Mouse (Mus musculus) testis, postnatal 14 days (tissue): Measurements from ENCODE around the gene Esr1.

Source experiments
- DNase-seq: peaks from one replicate; pipeline ENCODE4 v3.0.0; 2021; ENCODE audit warnings: low spot score

Esr1 gene

DNA sequence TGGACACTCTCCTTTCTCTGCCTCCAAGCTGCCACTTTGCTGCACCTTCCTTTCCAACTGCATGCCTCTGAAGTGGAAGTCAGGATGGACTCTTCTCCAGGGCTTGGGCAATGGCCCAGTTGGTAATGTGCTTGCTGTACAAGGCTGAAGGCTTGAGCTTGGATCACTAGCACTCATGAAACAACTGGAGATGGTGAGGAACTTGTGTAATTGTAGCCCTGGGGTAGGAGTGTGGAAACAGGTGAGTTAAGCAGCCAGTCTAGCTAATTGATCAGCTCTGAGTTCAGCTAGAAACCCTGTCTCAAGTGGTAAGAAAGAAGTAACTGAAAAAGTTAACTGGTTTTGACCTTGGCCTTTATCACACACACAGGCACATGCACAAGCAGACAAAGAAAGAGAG is 229.6 kb downstream of the Esr1 start:
- DNase-seq, result no peak

- DNase-seq, result no peak
Measured at GRCm38 (mm10) chr10:4847523-4847922, 236.1 kb downstream of the Esr1 start.

DNA sequence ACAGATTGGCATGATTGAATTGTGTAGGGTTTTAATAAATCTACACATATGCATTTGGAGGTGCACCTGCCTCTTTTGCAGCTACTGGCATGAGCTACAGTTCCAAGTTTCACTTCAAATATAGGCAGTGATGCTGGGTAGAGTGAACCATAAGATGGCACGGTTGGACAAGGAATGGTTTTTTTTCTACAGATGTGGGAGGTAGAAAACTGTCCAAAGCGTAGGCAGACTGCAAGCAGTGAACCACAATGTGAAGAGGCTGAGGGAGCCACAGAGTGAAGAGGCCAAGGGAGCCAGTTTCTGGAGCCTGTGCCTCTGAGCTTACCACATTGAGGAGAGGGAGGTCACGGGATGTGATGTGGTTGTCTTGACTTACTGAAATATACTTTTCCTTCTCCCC is 238.5 kb downstream of the Esr1 start:
- DNase-seq, result no peak

GRCm38 (mm10) chr10:4875076-4875737 is 263.8 kb downstream of the Esr1 start:
- no peak for DNase-seq

DNA sequence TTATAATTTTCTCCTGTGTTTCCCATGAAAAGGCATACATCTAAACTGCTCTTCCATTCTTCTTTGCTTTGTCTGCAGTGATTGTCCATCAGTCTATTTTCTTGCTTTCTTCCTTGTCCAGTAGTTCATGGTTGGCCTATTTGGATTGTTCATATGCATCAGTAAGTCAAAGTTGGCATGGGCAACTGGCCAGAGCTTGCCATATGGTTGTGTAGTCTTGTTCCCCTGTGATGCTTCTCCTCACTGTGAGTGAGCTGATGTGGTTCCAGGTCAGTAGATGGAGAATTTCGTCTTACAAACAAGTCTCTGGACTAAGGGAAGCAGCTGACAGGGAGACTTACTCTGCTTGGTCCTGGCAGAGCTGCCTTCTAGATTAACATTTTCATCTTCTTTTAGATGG is 270.0 kb downstream of the Esr1 start:
- DNase-seq, result no peak

- no peak for DNase-seq
Measured at GRCm38 (mm10) chr10:4885506-4885905, 274.1 kb downstream of the Esr1 start.

DNA sequence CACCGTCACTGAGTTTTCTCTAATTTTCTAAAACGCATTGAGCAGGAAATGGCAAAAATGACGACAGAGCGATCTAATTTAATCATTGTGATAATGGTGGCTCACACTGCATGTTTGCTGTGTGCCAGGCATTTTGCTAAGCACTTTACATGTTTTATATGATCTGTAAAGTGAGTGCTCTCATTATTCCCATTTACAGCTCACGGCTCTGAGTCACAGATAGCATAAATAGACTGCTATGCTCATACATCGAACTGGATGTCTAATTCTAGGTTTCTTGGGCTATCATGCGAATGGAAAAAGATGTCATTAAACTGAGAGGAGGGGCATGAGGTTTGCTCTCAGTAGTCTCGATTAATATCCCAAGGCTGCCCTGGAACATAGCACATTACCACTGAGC is 274.6 kb downstream of the Esr1 start:
- no peak for DNase-seq

DNA sequence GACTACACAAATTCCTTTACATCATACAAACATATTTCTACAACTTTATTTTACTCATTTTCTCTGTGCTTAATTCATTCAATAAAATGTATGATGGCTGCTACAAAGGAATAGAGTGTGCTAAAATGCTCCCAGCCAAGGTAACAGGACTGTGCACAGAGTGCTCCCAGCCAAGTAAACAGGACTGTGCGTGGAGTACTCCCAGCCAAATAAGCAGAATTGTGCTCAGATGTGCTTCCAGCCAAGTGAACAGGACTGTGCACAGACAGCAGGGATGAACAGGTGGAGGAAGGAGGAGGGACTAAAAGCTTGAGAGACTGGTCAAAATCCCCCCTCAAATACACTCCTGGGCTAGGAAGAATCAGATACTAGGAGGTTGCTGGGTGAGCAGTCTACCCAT is 282.1 kb downstream of the Esr1 start:
- DNase-seq, result no peak

DNA sequence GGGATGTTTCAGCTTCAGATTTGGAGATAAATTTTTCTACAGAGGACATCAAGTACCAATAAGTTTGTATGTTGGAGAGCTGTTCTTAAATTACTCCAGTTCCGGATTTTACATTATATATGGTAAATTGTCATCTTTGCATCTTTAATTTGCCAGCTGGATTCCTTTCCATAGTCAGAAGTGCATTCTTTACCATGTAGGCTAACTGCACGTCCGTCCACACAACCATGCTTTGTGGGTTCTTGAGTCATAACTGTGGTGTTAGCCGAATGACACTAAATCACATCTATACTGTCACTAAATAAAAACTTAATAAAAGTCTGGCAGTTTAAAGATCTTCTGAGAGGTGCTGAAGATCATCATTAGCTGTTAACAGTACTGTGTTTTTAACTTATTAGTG is 286.4 kb downstream of the Esr1 start:
- DNase-seq, result no peak

DNA sequence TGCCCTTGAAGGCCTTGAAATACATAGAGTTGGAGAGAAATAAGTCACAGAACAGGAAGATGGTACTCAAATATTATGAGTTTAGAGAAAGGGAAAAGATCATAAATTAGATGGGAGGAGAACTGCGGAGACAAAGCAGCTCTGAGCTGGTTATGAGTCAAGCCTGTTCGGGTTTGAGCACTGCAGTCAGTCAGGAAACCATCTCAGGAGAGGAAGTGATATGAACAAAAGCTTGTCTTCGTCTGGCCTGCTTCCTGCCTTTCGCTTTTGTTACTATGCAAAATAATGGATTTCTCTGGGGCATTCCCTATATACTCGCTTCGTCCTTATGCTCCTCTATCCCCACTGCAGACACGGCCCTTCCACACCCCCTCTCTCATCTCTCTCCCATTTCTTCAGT is 288.9 kb downstream of the Esr1 start:
- no peak for DNase-seq

DNA sequence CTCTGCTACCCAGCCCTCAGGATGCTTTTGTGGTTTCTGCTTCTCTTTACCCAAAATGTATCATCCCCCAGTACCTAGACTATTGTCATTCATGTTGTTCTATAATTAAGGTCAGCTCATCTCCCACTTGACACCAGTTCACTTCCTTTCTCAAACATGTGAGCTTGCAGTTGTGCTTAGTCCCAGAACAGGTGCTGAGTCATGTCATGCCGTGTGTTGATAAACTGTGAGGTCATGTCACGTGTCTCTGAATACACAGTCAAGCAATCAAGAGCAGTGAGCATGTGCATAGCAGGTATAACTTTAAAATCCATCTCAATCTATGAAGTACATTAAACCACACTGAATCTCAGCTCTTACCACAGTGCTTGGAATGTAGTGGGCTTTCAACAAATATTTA is 297.9 kb downstream of the Esr1 start:
- DNase-seq, result no peak

GRCm38 (mm10) chr10:4910451-4910850 is 299.1 kb downstream of the Esr1 start:
- no peak for DNase-seq

DNA sequence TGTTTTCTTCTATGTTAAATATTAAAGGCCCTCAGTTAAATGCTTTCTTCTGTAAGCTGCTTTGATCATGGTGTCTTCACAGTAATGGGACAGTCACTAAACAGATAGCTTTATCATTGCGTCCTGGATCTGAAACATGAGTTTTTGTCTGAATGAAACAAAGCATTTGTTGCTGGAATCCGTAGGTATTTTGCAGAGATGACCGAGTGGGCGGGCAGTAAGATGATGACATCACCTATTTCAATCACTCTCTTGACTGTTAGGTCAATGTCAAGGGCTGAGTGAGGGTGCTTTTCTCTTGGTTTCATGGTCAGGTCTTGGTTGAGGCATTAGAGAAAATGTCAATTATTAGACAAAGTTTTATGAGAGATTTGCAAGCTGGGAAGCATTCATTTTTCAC is 307.7 kb downstream of the Esr1 start:
- DNase-seq, result no peak

GRCm38 (mm10) chr10:4923616-4924015 is 312.2 kb downstream of the Esr1 start:
- no peak for DNase-seq

GRCm38 (mm10) chr10:4924391-4924790 is 313.0 kb downstream of the Esr1 start:
- DNase-seq, result no peak

DNA sequence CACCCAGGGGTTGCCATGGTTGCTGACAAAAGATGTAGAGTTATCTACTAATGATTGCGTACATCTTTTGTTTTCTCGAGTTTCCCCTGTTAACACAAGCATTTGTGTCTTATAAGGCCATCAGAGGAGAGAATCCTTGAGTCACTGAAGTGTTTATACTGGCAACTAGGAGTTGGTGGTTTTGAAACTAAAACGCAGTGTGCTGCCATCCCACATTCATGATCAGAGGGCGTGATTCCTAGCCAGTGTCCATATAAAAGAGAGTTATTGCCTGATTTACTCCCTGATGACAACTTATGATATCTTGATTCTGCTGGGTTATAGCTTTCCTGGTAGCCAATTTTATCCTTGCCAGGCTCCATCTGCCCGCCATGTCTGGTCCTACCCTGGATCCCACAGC is 331.8 kb downstream of the Esr1 start:
- DNase-seq, result no peak

DNA sequence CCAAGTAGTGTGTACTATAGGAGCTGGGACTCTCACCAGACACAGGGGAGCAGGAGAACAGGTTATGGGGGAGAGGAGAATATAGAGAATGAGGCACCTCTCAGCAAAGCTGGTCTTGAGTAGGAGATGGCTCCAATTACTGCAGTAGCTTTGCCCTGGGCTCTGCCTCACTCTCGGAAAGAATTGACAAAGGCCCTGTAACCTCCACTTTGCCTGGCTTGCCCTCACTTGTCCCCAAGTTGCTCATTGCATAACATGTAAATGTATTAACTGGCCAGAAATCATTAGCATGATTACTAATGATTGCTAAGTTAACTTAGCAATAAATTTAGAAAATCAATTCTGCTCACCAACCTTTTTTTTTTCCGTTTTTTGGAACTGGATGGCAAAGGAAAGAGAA is 333.3 kb downstream of the Esr1 start:
- no peak for DNase-seq

DNA sequence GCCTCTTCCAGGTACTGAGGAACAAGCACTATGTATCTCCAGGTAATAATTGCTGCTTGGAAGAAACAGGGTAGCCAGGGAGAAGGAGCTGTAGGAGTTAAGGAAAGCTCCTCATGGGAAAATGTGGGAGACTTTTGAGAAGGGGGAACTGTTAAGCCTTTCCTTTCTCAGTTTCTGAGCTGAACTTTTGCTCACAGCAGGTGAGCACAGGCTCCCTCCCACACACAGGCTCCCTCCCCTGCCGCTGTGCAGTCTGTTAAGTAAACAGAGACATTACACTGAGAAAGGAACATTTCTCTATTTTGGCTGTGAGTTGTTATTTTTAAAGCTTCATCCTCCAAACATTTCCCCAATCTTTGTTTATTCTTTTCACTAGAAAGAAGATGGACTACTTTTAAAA is 354.4 kb downstream of the Esr1 start:
- no peak for DNase-seq

- no peak for DNase-seq
Measured at GRCm38 (mm10) chr10:4971156-4971555, 359.8 kb downstream of the Esr1 start.

GRCm38 (mm10) chr10:4971586-4971985 is 360.2 kb downstream of the Esr1 start:
- no peak for DNase-seq

DNA sequence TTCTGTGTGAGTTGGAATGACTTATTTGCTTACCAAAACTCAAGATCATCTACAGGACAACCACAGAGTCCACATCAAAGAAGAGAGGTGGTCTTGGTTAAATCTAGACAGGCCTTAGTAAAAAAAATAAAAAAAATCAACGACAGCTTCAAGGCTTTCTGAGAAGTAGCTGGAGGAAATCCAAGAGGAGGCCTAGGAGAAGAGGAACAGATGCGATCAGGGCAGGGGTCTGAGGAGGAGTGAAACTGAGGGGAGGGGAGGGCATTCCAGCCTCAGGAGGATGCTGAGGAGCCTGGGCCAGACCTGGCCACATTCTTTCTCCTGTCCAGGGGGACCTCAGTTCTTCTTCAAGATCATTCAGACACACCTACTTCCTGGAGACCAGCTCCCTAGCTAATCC is 360.6 kb downstream of the Esr1 start:
- no peak for DNase-seq

DNA sequence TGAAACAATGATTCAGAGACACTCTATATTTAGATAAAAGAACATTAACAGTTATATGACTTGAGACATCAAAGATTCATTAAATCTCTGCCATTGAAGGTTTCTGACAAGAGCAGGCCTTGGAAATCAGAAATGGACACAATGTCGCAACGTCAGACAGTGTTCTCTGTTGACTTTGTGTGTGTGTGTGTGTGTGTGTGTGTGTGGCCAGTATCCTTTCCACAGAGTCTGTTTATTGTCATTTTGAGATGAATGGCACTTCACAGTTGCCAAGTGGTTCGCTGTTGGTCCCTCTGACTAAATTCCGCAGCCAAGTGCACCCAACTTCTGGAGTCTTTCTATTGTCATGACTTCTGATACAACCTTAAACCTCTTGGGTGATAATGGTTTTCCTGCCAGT is 362.9 kb downstream of the Esr1 start:
- DNase-seq, result no peak

GRCm38 (mm10) chr10:4976557-4976956 is 365.2 kb downstream of the Esr1 start:
- no peak for DNase-seq

GRCm38 (mm10) chr10:4977374-4977773 is 366.0 kb downstream of the Esr1 start:
- DNase-seq, result no peak

- no peak for DNase-seq
Measured at GRCm38 (mm10) chr10:4983919-4984318, 372.5 kb downstream of the Esr1 start.
